Mouse (Mus musculus) forebrain, embryonic 14.5 days (tissue): Measurements from ENCODE around the gene Crmp1. TPM values are rescaled to one million over a fixed set of nuclear protein-coding genes. Genes with fewer than 3 reads are reported as not detected.

Experiments used
- ATAC-seq: fragments of 200-750 bp; cut with Nextera tagmentation; 2 replicates; pipeline ENCODE4 v1.8.0; 2017; ENCODE audit warnings: mild to moderate bottlenecking, moderate library complexity
- DNase-seq: peaks from one replicate; pipeline ENCODE4 v3.0.0-alpha.2; 2015; ENCODE audit warnings: low spot score
- H3K27ac ChIP-seq: fragments of 300-500 bp; sonication (generic); 2 replicates; pipeline ENCODE4 v1.5.1; 2014; ENCODE audit warnings: low read depth, mild to moderate bottlenecking, control low read depth, low read length, moderate library complexity
- H3K27me3 ChIP-seq: fragments of 300-500 bp; sonication (generic); replicated peaks from 2 replicates; pipeline ENCODE4 v1.6.1; 2014; ENCODE audit warnings: low read length, control low read depth, mixed read lengths; ENCODE audit not compliant: control insufficient read depth, insufficient read depth
- H3K36me3 ChIP-seq: fragments of 300-500 bp; sonication (generic); 2 replicates; pipeline ENCODE4 v1.6.1; 2014; ENCODE audit warnings: low read length, control low read depth; ENCODE audit not compliant: control insufficient read depth, insufficient read depth
- H3K4me1 ChIP-seq: fragments of 300-500 bp; sonication (generic); 2 replicates; pipeline ENCODE4 v1.6.1; 2014; ENCODE audit warnings: antibody characterized with exemption, low read length, control low read depth; ENCODE audit not compliant: control insufficient read depth, insufficient read depth
- H3K4me2 ChIP-seq: fragments of 300-500 bp; sonication (generic); 2 replicates; pipeline ENCODE4 v1.6.1; 2014; ENCODE audit warnings: mild to moderate bottlenecking, control low read depth, low read length
- H3K4me3 ChIP-seq: fragments of 300-500 bp; sonication (generic); 2 replicates; pipeline ENCODE4 v1.5.1; 2014; ENCODE audit warnings: low read depth, low read length, control low read depth
- H3K9ac ChIP-seq: fragments of 300-500 bp; sonication (generic); 2 replicates; pipeline ENCODE4 v1.6.1; 2014; ENCODE audit warnings: mild to moderate bottlenecking, low read length, control low read depth, moderate library complexity
- H3K9me3 ChIP-seq: fragments of 300-500 bp; sonication (generic); replicated peaks from 2 replicates; pipeline ENCODE4 v1.6.1; 2016; ENCODE audit warnings: low read length, control low read depth, mixed read lengths; ENCODE audit not compliant: control insufficient read depth
- WGBS: fragments of 180-500 bp; shearing (Covaris S2); extraction: QIAGEN DNeasy Blood & Tissue Kit; methylation state at CpG from one replicate; pipeline ENCODE4 v1.1.7; 2014; 5-methylcytosine and 5-hydroxymethylcytosine counted together
- polyA plus RNA-seq: library from polyadenylated mRNA; unstranded; fragments of >200 nt; fragmentation: Nextera tagmentation; extraction: Ambion mirVana; gene quantifications from 2 replicates; pipeline ENCODE4 v1.2.1, GENCODE M21; 2014

The Crmp1 gene
- polyA plus RNA-seq, 1 experiment from 2014 or later: 654 TPM

- DNase-seq (no peak), ATAC-seq (no peak)
- no peak overlapping the region for H3K27ac ChIP-seq
- H3K27me3 ChIP-seq: no peaks in the 10 kb centered on the region
- H3K4me2 ChIP-seq: no peak overlapping the region
- H3K9ac ChIP-seq: no peak overlapping the region
- no peaks in the 10 kb centered on the region for H3K9me3 ChIP-seq
- H3K4me1 ChIP-seq: no peaks in the 10 kb centered on the region
- no peak overlapping the region for H3K4me3 ChIP-seq
- 60% methylated on average over 6 of the region's 6 CpGs for WGBS
- H3K36me3 ChIP-seq: no peaks in the 10 kb centered on the region
Measured at GRCm38 (mm10) chr5:37227956-37228680, 13.6 kb upstream of the Crmp1 start.

GRCm38 (mm10) chr5:37228894-37229293 is 12.8 kb upstream of the Crmp1 start:
- H3K9ac ChIP-seq: no peak overlapping the region
- H3K36me3 ChIP-seq: no peaks in the 10 kb centered on the region
- no peak; the same call in 1 of the 2 replicates for ATAC-seq
- H3K4me3 ChIP-seq: no peak overlapping the region
- H3K9me3 ChIP-seq: no peaks in the 10 kb centered on the region
- no peaks in the 10 kb centered on the region for H3K4me1 ChIP-seq
- no peaks in the 10 kb centered on the region; the same call in 1 of the 2 replicates for H3K27me3 ChIP-seq
- H3K4me2 ChIP-seq: no peak overlapping the region
- no peak for DNase-seq
- 69% methylated on average over 7 of the region's 7 CpGs for WGBS
- H3K27ac ChIP-seq: no peak overlapping the region

DNA sequence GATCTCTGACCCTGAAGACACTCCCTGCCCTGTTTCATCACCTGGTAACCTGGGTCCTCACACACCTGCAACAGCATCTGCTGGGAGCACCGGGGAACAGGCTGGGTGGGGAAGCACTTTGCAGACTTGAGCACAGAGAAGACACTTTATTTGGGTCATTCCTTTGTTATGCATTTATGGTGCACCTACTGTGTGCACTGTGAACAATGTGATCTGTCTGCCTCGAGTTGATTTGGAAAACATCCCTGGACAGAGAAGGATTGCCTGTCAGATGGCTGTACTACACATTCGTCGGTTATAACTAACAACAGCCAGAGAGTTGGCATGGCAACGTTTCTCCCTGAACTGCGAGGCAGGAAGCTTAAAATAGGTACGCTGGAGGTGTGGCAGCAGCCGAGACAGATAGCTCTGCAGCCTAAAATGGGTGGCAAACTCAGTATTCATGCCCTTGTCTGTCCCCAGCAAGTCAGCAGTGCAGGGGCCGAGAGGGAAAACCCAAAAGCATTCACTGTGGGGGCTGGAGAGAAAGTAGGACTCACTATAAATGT is 8.7 kb upstream of the Crmp1 start:
- no peak for ATAC-seq
- Histone ChIP-seq H3K36me3 (no peaks in the 10 kb centered on the region), H3K4me2 (no peak overlapping the region), H3K27ac (no peak overlapping the region), H3K9ac (no peak overlapping the region), H3K4me3 (no peak overlapping the region), H3K27me3 (no peaks in the 10 kb centered on the region; the same call in 1 of the 2 replicates), H3K9me3 (no peaks in the 10 kb centered on the region), H3K4me1 (no peaks in the 10 kb centered on the region)
- DNase-seq: no peak
- WGBS: 52% methylated on average over 9 of the region's 9 CpGs

DNA sequence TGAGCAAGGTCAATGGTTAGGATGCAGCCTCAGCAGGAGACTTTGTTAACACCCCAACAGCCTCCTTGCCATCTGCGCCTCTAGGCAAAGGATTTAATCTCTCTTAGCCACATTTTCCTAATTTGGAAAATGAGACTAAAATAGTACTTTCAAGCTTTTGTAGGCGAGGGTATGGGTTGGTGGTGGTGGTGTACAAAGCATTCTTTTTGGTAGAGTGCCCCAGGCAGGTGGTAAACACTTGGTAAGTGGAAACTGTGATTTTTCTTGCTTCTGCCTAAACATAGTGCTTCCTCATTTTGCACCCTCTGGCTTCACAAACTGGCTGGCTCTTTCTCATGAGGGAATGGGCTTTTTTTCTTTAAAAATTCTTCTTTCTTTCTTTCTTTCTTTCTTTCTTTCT is 3.1 kb upstream of the Crmp1 start:
- WGBS: 34% methylated on average over 2 of the region's 2 CpGs
- no peaks in the 10 kb centered on the region for H3K36me3 ChIP-seq
- DNase-seq (no peak), ATAC-seq (no peak)
- peaks cover 32% of the 10 kb centered on the region for H3K27me3 ChIP-seq
- peaks cover 8% of the 10 kb centered on the region for H3K4me1 ChIP-seq
- no peaks in the 10 kb centered on the region for H3K9me3 ChIP-seq
- H3K9ac ChIP-seq: no peak overlapping the region
- no peak overlapping the region for H3K27ac ChIP-seq
- H3K4me3 ChIP-seq: no peak overlapping the region
- no peak overlapping the region for H3K4me2 ChIP-seq

- ATAC-seq: no peak
- 8% methylated on average over 5 of the region's 5 CpGs for WGBS
Measured at GRCm38 (mm10) chr5:37240550-37240949, 1.2 kb upstream of the Crmp1 start.

GRCm38 (mm10) chr5:37241224-37241623 is 516 bp upstream of the Crmp1 start:
- Histone ChIP-seq H3K27ac (0 out of 2 replicates have a peak overlapping the region, but pooled peaks have one; percentile 2), H3K4me1 (peaks cover 23% of the 10 kb centered on the region), H3K4me3 (peak overlapping the region; percentile 80), H3K9me3 (no peaks in the 10 kb centered on the region), H3K36me3 (no peaks in the 10 kb centered on the region), H3K9ac (peak overlapping the region; percentile 93; the same call in 1 of the 2 replicates), H3K27me3 (peaks cover 35% of the 10 kb centered on the region), H3K4me2 (peak overlapping the region; percentile 80)
- DNase-seq (peak; percentile 45), ATAC-seq (peak; percentile 0; the same call in 1 of the 2 replicates)
- 10% methylated on average over 9 of the region's 9 CpGs for WGBS

More at GRCm38 (mm10) chr5:37240550-37240949, 1.2 kb upstream of the Crmp1 start:
- Histone ChIP-seq H3K9ac (no peak overlapping the region), H3K27ac (no peak overlapping the region), H3K27me3 (peaks cover 35% of the 10 kb centered on the region), H3K4me1 (peaks cover 23% of the 10 kb centered on the region), H3K36me3 (no peaks in the 10 kb centered on the region), H3K4me2 (no peak overlapping the region), H3K4me3 (no peak overlapping the region), H3K9me3 (no peaks in the 10 kb centered on the region)
- no peak for DNase-seq

- Histone ChIP-seq H3K36me3 (no peaks in the 10 kb centered on the region), H3K9me3 (no peaks in the 10 kb centered on the region), H3K27me3 (peaks cover 35% of the 10 kb centered on the region), H3K4me1 (peaks cover 25% of the 10 kb centered on the region), H3K4me2 (peak overlapping the region; percentile 80), H3K4me3 (peak overlapping the region; percentile 80), H3K9ac (peak overlapping the region; percentile 93), H3K27ac (no peak overlapping the region)
- 10% methylated on average over 40 of the region's 44 CpGs for WGBS
- ATAC-seq (no peak), DNase-seq (no peak)
Measured at GRCm38 (mm10) chr5:37242360-37243168, 824 bp downstream of the Crmp1 start.

DNA sequence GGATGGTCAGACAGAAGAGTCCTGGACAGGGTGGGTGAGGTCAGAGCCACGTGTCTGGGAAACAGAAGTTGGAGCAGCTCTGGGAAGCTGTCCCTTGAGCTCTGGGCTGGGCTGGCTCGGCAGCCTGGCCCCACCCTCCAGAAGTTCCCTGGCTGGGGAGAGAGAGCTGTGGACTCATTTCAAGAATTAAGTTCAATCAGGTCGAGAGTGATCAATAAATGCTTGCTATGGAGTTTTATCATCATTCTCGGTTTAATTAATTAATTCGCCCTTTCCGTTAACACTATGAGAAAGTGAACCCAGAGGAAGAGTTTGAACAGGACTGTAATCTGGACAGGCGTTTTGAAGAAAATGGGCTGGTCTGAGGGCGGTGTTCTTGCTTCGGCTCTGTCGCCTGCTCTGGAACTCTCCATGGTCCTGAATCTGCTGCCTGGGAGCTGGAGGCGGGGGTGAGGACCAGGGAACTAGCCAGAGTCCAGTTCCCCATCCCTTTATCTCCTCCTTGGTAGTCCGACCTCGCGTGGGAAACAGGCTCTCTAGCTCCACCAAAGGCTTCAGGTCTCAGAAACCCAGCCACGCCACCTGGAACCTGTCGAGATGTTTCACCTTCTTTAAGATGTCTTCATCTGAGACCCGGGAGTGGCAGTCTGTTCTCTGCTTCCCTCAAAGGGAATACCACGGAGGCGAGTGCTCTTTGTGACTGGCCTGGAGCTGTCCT is 1.6 kb downstream of the Crmp1 start:
- DNase-seq: peak; percentile 61
- 2% methylated on average over 19 of the region's 19 CpGs for WGBS
- peak overlapping the region; percentile 80 for H3K4me2 ChIP-seq
- H3K9me3 ChIP-seq: no peaks in the 10 kb centered on the region
- ATAC-seq: no peak
- peak overlapping the region; percentile 44 for H3K27ac ChIP-seq
- H3K4me1 ChIP-seq: peaks cover 33% of the 10 kb centered on the region
- peak overlapping the region; percentile 93 for H3K9ac ChIP-seq
- H3K27me3 ChIP-seq: peaks cover 35% of the 10 kb centered on the region
- peak overlapping the region; percentile 80 for H3K4me3 ChIP-seq
- H3K36me3 ChIP-seq: no peaks in the 10 kb centered on the region
